Mouse (Mus musculus): ENCODE measurements around the gene Marcks. TPM values are rescaled to one million over a fixed set of nuclear protein-coding genes. Genes with fewer than 3 reads are reported as not detected.

The Marcks gene
- polyA plus RNA-seq (2011; ENCODE audit: insufficient read length, low read depth, missing spikeins): 291 and 633 TPM in 2 replicates

- H3K4me3 ChIP-seq (ENCODE audit: insufficient read depth, low read length): peak within 1 kb of the TSS; percentile 97
- H3K27ac ChIP-seq (ENCODE audit: insufficient read depth, low read length): peak within 1 kb of the TSS; percentile 94
- TF ChIP-seq CTCF (IDR thresholded peaks at IDR 0.05; ENCODE audit: borderline replicate concordance, insufficient read depth, low read length): no peak
- TF ChIP-seq POLR2A (IDR thresholded peaks at IDR 0.05; ENCODE audit: low read depth, low read length): peak; percentile 54
- no peaks in the 10 kb centered on the region for H3K4me1 ChIP-seq (ENCODE audit: control insufficient read depth, insufficient read depth, low read length)
Measured at GRCm38 (mm10) chr10:37138778-37139442, at the start of gene Marcks. TSS of gene Marcks (minus strand) at chr10:37138920.

GRCm38 (mm10) chr10:37177071-37177470 lies 38.4 kb upstream of the Marcks start:
- no peak overlapping the region for H3K4me3 ChIP-seq (ENCODE audit: insufficient read depth, low read length)
- no peak overlapping the region for H3K27ac ChIP-seq (ENCODE audit: insufficient read depth, low read length)
- TF ChIP-seq CTCF (IDR thresholded peaks at IDR 0.05; ENCODE audit: borderline replicate concordance, insufficient read depth, low read length): no peak
- no peak for TF ChIP-seq POLR2A (IDR thresholded peaks at IDR 0.05; ENCODE audit: low read depth, low read length)
- H3K4me1 ChIP-seq (ENCODE audit: control insufficient read depth, insufficient read depth, low read length): no peaks in the 10 kb centered on the region

- TF ChIP-seq POLR2A (IDR thresholded peaks at IDR 0.05; ENCODE audit: low read depth, low read length) (no peak), CTCF (IDR thresholded peaks at IDR 0.05; ENCODE audit: borderline replicate concordance, insufficient read depth, low read length) (no peak)
- H3K4me3 ChIP-seq (ENCODE audit: insufficient read depth, low read length): no peak overlapping the region
- peaks cover 4% of the 10 kb centered on the region; the same call in 1 of the 2 replicates for H3K4me1 ChIP-seq (ENCODE audit: control insufficient read depth, insufficient read depth, low read length)
- no peak overlapping the region for H3K27ac ChIP-seq (ENCODE audit: insufficient read depth, low read length)
Measured at GRCm38 (mm10) chr10:37172416-37172950, 33.8 kb upstream of the Marcks start.

- no peak overlapping the region for H3K27ac ChIP-seq (ENCODE audit: insufficient read depth, low read length)
- TF ChIP-seq CTCF (IDR thresholded peaks at IDR 0.05; ENCODE audit: borderline replicate concordance, insufficient read depth, low read length): no peak
- peaks cover 4% of the 10 kb centered on the region; the same call in 1 of the 2 replicates for H3K4me1 ChIP-seq (ENCODE audit: control insufficient read depth, insufficient read depth, low read length)
- H3K4me3 ChIP-seq (ENCODE audit: insufficient read depth, low read length): no peak overlapping the region
Measured at GRCm38 (mm10) chr10:37171711-37172415, 33.1 kb upstream of the Marcks start.

- no peak overlapping the region for H3K4me3 ChIP-seq (ENCODE audit: insufficient read depth, low read length)
- TF ChIP-seq POLR2A (IDR thresholded peaks at IDR 0.05; ENCODE audit: low read depth, low read length) (no peak), CTCF (IDR thresholded peaks at IDR 0.05; ENCODE audit: borderline replicate concordance, insufficient read depth, low read length) (no peak)
- H3K4me1 ChIP-seq (ENCODE audit: control insufficient read depth, insufficient read depth, low read length): peaks cover 4% of the 10 kb centered on the region; the same call in 1 of the 2 replicates
- H3K27ac ChIP-seq (ENCODE audit: insufficient read depth, low read length): no peak overlapping the region
Measured at GRCm38 (mm10) chr10:37170878-37171277, 32.2 kb upstream of the Marcks start.

GRCm38 (mm10) chr10:37170466-37170865 lies 31.7 kb upstream of the Marcks start:
- Histone ChIP-seq H3K4me3 (ENCODE audit: insufficient read depth, low read length) (no peak overlapping the region), H3K27ac (ENCODE audit: insufficient read depth, low read length) (no peak overlapping the region), H3K4me1 (ENCODE audit: control insufficient read depth, insufficient read depth, low read length) (peaks cover 4% of the 10 kb centered on the region; the same call in 1 of the 2 replicates)
- TF ChIP-seq POLR2A (IDR thresholded peaks at IDR 0.05; ENCODE audit: low read depth, low read length): no peak

- TF ChIP-seq POLR2A (IDR thresholded peaks at IDR 0.05; ENCODE audit: low read depth, low read length) (no peak), CTCF (IDR thresholded peaks at IDR 0.05; ENCODE audit: borderline replicate concordance, insufficient read depth, low read length) (no peak)
- Histone ChIP-seq H3K4me3 (ENCODE audit: insufficient read depth, low read length) (no peak overlapping the region), H3K4me1 (ENCODE audit: control insufficient read depth, insufficient read depth, low read length) (peaks cover 4% of the 10 kb centered on the region; the same call in 1 of the 2 replicates), H3K27ac (ENCODE audit: insufficient read depth, low read length) (no peak overlapping the region)
Measured at GRCm38 (mm10) chr10:37167527-37167926, 28.8 kb upstream of the Marcks start.

- Histone ChIP-seq H3K4me1 (ENCODE audit: control insufficient read depth, insufficient read depth, low read length) (no peaks in the 10 kb centered on the region), H3K4me3 (ENCODE audit: insufficient read depth, low read length) (no peak overlapping the region), H3K27ac (ENCODE audit: insufficient read depth, low read length) (0 out of 2 replicates have a peak overlapping the region, but pooled peaks have one; percentile 25)
- no peak for TF ChIP-seq POLR2A (IDR thresholded peaks at IDR 0.05; ENCODE audit: low read depth, low read length)
Measured at GRCm38 (mm10) chr10:37159731-37160130, 21.0 kb upstream of the Marcks start.

GRCm38 (mm10) chr10:37157156-37157555 lies 18.4 kb upstream of the Marcks start:
- TF ChIP-seq CTCF (IDR thresholded peaks at IDR 0.05; ENCODE audit: borderline replicate concordance, insufficient read depth, low read length): no peak
- TF ChIP-seq POLR2A (IDR thresholded peaks at IDR 0.05; ENCODE audit: low read depth, low read length): no peak
- Histone ChIP-seq H3K4me1 (ENCODE audit: control insufficient read depth, insufficient read depth, low read length) (peaks cover 5% of the 10 kb centered on the region), H3K27ac (ENCODE audit: insufficient read depth, low read length) (peak overlapping the region; percentile 40; the same call in 1 of the 2 replicates), H3K4me3 (ENCODE audit: insufficient read depth, low read length) (no peak overlapping the region)

- H3K27ac ChIP-seq (ENCODE audit: insufficient read depth, low read length): peak overlapping the region; percentile 6; the same call in 1 of the 2 replicates
- H3K4me3 ChIP-seq (ENCODE audit: insufficient read depth, low read length): no peak overlapping the region
- peaks cover 5% of the 10 kb centered on the region for H3K4me1 ChIP-seq (ENCODE audit: control insufficient read depth, insufficient read depth, low read length)
- no peak for TF ChIP-seq CTCF (IDR thresholded peaks at IDR 0.05; ENCODE audit: borderline replicate concordance, insufficient read depth, low read length)
- no peak for TF ChIP-seq POLR2A (IDR thresholded peaks at IDR 0.05; ENCODE audit: low read depth, low read length)
Measured at GRCm38 (mm10) chr10:37155131-37155530, 16.4 kb upstream of the Marcks start.

All from embryonic fibroblast, embryonic 13.5 days (primary cell).